Mouse (Mus musculus): ENCODE measurements around the gene Thrap3.
"Not testable (repeated sequence)": the region's sequence is repeated elsewhere in the genome, so short reads cannot be mapped to it uniquely, and the experiment has no call there.

The Thrap3 gene

GRCm38 (mm10) chr4:126166084-126166483 lies 36.5 kb downstream of the Thrap3 start:
- DNase-seq (ENCODE audit: low read depth, low spot score): no peak

DNA sequence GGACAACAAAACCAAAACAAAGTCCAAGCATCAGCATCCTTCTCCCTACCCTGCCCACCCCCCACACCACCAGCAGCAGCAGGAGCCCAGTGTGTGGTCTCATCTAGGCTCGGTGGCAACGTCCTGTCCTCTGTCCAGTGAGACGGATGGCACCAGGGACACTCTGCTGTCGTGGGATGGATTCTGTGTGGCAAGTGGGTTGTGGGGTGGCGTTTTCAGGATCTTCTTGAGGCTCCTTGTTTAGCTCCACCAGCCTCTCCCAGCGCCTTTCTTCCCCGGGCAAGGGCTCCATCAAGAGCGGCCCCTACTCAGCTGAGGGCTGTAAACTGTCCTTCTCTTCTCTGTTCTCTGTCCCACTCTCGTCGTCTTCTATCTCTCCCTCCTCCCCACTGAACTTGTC lies 37.5 kb downstream of the Thrap3 start:
- not testable (repeated sequence) for DNase-seq (ENCODE audit: low read depth, low spot score)

DNA sequence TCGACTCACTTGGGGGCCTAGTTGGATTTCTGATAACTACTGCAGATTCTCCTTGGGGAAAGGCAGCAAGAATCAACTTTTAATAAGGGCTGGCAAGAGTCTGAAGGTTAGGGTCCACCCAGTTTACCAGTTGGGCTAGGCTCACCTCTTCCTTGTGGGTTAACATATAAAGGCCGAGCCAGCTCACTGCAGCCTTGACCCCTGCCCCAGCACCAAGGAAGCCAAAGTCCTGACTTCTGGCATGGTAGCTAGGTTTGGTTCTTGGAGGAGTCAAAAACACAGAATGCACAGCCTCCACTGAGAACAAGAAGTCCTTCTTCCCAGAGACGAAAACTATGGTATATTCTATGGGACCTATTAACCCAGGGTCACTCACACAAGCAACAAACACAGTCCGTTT lies 38.9 kb downstream of the Thrap3 start:
- no peak for DNase-seq (ENCODE audit: low read depth, low spot score)

DNA sequence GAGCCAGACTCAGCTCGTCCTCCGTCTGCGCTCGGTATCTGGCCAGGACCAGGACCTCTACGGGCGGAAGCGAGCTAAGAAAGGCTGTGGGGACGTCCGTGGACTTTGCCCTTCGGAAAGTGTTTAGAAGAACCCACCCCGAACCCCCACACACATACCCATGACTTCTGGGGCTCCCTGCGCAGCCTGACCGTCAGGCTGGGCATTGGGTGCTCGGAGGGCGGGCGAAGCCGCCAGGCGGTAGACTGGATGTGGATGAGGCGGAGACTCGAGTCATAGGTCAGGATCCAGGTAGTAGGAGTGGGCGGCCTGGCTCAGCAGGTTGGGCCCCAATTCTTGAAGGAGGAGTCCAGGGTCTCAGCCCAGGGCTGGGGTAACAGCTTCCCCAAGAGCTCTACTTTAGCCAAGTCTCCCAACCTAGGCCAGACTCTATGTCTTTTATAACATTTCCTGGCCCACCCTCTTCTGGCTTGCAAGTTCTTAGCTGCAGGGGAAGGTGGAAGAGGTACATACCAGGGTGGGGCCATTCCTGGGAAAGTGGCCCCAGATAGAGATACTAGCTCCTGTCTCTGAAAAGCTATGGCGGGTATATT lies 39.4 kb downstream of the Thrap3 start, which contains the start of gene Sh3d21:
Gene Sh3d21 (minus strand): TSS at position 425 of the 593 bp plus-strand sequence.
- DNase-seq (ENCODE audit: low read depth, low spot score): no peak

- peak; percentile 88 for DNase-seq (ENCODE audit: low read depth, low spot score)
These were observed 40.0 kb downstream of the Thrap3 start for GRCm38 (mm10) chr4:126162544-126163066.

- DNase-seq (ENCODE audit: low read depth, low spot score): no peak
These were observed 40.6 kb downstream of the Thrap3 start for GRCm38 (mm10) chr4:126161986-126162385.

DNA sequence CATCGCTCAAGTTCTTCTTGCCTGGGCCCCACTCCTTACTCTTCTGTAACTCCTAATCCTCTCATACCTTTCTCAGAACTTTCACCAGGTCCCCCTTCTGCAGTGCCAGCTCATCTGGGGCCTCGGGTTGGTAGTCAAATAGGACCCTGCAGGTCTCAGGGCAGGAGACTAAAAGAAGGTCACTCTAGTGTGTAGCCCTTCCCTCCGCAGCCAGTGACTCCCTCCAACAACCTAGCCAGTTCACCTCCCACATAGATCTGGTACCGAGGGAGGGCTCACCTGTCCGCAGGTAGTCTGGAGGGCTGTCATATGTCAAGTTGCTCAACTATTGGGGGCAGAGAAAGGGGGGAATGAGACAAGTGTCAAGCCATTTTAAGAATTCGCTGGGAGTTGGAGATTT lies 41.1 kb downstream of the Thrap3 start:
- DNase-seq (ENCODE audit: low read depth, low spot score): no peak

DNA sequence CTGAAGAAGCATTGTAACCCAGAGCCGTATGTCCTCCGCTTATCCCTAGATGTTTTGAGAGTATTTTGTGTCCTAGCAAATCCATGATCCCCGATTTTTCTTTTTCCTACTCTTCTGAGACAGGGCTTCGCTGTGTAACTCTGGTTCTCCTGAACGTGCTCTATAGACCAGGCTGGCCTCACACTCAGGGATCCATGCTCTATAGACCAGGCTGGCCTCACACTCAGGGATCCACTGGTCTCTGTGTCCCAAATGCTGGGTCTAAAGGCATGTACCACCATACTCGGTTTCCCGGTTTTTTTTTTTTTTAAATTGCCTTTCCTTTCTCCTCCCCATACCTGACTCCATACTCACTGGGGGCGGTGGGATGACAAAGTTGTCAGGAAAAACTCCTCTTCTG lies 41.6 kb downstream of the Thrap3 start:
- DNase-seq (ENCODE audit: low read depth, low spot score): no peak

GRCm38 (mm10) chr4:126159455-126159854 lies 43.1 kb downstream of the Thrap3 start:
- DNase-seq (ENCODE audit: low read depth, low spot score): peak; percentile 65

DNA sequence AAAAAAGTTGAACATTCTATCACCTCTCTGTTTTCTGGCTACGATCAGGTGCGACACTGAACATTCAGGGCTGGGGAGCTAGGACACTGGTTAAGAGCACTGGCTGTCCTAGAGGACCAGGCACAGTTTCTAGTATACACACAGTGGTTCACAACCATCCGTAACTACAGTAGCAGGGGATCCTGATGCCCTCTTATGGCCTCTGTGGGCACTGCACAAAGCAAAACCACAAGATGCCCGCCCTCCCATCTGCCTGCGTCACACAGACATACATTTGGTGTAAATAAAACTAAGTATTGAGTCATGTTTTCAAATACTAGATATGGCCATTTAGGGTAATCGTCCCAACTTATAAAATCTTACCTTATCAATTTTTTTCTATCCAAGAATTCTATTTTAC lies 45.0 kb downstream of the Thrap3 start:
- no peak for DNase-seq (ENCODE audit: low read depth, low spot score)

- no peak for DNase-seq (ENCODE audit: low read depth, low spot score)
These were observed 45.9 kb downstream of the Thrap3 start for GRCm38 (mm10) chr4:126156617-126157016.

DNA sequence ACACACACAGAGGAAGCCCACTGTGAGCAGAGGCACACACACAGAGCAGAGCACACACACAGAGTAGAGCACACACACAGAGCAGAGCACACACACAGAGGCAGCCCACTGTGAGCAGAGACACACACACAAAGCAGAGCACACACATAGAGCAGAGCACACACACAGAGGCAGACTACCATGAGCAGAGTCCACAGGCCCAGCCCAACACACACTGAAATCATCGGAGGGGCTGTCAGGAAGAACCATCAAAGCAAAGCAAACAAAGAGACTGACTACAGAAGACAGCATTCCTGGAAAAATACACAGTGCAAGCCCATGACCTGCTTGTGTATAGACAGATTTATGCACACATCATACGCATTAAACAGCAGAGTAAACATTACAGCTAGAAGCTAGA lies 46.7 kb downstream of the Thrap3 start:
- DNase-seq (ENCODE audit: low read depth, low spot score): no peak

- no peak for DNase-seq (ENCODE audit: low read depth, low spot score)
These were observed 47.4 kb downstream of the Thrap3 start for GRCm38 (mm10) chr4:126155183-126155582.

- no peak for DNase-seq (ENCODE audit: low read depth, low spot score)
These were observed 49.7 kb downstream of the Thrap3 start for GRCm38 (mm10) chr4:126152864-126153263.

DNA sequence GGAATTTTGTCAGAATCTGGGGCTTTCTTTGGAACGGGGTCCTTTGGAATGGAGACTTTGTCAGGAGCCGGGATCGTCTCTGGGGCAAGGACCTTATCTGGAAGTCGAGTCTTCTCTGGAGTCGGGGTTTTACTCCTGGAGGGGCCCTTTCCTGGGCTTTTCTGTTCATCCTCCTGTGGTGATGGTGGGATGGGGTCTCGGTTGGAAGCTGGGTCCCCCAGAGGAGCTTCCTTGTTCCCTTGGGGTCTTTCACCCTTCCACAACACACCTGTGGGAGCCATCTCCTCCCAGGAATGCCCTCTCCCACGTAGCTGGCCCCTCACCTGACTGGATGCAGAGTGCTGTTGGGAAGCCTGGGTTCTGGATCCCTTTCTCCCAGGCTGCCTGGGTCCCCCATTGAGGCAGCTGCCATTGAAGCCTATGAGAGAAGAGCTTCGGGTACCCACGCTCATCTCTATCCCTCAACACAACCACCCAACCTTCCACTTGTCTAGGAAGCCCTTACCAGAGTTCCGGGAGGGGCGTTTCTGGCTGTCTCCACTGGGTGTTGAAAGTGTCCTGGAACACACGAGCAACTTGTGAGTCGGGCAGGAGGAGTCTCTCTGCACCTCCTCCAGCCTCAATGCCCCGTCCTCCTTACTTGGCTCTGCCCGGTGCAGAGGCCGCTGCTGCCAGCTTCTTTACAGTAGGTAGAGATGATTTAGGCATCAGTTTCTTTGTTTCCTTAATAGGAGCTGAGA lies 50.7 kb downstream of the Thrap3 start:
- DNase-seq (ENCODE audit: low read depth, low spot score): no peak

- DNase-seq (ENCODE audit: low read depth, low spot score): no peak
These were observed 51.6 kb downstream of the Thrap3 start for GRCm38 (mm10) chr4:126150949-126151320.

GRCm38 (mm10) chr4:126150297-126150948 lies 52.1 kb downstream of the Thrap3 start:
- no peak for DNase-seq (ENCODE audit: low read depth, low spot score)

DNA sequence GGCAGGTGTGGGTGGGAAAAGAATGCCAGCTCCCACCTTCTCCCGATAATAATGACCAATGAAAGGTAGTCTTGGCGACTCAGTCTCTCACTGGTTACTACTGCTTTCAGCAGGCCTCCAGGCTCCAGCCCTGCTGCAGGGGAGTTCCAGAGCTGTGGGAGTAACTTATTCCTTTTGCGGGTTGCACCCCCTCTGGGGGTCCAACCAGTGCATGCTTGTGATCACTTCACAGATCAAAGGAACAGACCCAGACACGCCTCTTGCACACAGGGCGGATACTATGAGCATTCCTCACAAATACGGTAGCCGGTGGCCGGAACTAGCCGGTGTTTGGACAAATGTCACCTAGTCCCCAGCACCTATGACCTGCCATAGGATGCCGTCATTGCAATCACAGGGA lies 52.8 kb downstream of the Thrap3 start:
- no peak for DNase-seq (ENCODE audit: low read depth, low spot score)

DNA sequence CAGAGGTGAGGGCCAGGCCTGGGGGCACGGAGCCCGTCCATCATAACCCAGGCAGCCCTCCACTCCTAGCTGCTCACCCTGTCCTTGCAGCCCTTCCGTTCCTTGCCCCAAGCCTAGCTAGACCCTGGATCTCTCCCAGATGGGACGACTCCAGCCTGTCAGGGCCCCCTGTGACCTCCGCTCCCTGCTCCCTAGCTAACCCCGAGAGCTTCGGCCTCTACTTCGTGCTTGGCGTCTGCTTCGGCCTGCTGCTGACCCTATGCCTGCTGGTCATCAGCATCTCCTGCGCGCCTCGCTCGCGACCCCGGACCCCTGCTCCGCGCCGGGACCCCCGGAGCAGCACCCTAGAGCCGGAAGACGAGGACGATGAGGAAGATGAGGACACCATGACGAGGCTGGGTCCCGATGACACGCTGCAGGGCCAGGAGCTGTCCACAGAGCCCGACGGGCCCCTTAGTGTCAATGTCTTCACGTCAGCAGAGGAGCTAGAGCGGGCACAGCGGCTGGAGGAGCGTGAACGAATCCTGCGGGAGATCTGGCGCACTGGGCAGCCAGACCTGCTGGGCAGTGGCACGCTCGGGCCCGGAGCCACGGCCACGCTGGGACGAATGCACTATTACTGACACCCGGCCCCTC lies 53.4 kb downstream of the Thrap3 start:
- no peak for DNase-seq (ENCODE audit: low read depth, low spot score)

- DNase-seq (ENCODE audit: low read depth, low spot score): no peak
These were observed 54.2 kb downstream of the Thrap3 start for GRCm38 (mm10) chr4:126148161-126148961.

GRCm38 (mm10) chr4:126147533-126148160 lies 54.9 kb downstream of the Thrap3 start, which contains the start of gene Eva1b:
TSS of gene Eva1b (plus strand) at chr4:126147744.
- DNase-seq (ENCODE audit: low read depth, low spot score): no peak
